Mouse (Mus musculus) kidney, adult 18-20 months (tissue): Measurements from ENCODE around the gene Olfr1320.
"Not testable (repeated sequence)": the region's sequence is repeated elsewhere in the genome, so short reads cannot be mapped to it uniquely, and the experiment has no call there.

Experiments
- DNase-seq: peaks from one replicate; pipeline ENCODE4 v3.0.0; 2021

The Olfr1320 gene

DNA sequence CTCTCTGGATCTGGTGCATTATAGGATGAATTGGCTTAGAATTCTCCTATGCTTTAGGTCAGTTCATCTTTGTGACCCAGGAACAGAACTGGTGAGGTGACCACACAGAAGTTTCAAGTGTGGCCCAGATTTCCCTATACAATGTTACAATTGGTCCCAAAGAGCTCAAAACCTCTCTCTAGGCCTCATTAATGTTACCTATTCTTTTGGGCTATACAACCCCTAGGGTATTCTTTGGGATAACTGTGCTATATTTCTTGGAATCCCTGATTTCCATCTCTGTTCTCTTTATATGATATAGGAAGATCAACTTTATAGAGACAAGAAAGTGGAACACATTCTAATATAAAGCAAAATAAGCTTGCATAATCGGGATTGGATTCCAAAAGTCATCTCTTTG, at the start of gene Olfr1320:
Olfr1320 (plus strand) TSS at position 301 of the 400 bp plus-strand sequence.
- DNase-seq, result no peak

- no peak for DNase-seq
These were observed 44.6 kb upstream of the Olfr1320 start for GRCm38 (mm10) chrX:49627566-49627965.

DNA sequence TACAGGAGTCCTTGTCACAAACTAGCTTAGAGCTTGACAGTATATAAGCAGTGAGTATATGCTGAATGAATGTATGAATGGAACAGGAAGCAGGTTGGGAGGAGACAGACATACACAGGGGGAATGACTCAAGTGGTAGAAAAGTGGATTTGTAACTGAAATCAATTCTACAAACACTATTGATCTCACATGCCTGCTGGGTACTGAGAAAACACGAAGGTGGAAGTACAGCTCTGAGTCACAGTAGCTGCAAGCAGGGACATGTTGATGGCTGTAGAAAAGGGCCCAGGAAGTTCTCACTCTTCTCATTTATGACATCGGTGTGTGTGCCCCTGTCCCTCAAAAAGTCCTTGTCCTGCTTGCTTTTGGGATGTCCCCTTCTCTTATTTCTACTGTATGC, 40.9 kb upstream of the Olfr1320 start:
- DNase-seq, result no peak

- not testable (repeated sequence) for DNase-seq
These were observed 11.4 kb upstream of the Olfr1320 start for GRCm38 (mm10) chrX:49660781-49661180.
